Mouse (Mus musculus) spleen, adult 12 weeks (tissue): ENCODE data around the gene Myh14.
A peak's percentile ranks its signal among the peaks of the same experiment; 100 is the strongest.

ENCODE experiments used
- DNase-seq: peaks from one replicate; pipeline ENCODE4 v3.0.0; 2022; ENCODE audit warnings: low spot score

The Myh14 gene

DNA sequence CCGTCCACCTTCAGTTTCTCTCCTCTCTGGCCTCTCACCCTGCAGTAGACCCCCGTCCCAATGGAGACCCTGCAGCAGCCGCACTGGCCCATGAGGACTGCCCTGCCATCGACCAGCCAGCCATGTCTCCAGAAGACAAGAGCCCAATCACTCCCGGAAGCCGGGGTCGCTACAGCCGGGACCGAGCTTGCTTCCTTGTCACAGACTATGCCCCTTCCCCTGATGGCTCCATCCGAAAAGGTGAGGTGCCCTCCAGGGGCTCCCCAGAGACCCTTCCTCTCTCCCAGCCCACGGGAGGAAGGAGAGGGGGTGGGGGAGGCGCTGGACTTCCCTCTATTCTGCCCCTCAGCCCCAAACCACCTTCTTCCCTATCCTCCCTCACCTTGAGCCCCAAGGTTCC lies 72.3 kb downstream of the Myh14 start:
- DNase-seq, result no peak

DNA sequence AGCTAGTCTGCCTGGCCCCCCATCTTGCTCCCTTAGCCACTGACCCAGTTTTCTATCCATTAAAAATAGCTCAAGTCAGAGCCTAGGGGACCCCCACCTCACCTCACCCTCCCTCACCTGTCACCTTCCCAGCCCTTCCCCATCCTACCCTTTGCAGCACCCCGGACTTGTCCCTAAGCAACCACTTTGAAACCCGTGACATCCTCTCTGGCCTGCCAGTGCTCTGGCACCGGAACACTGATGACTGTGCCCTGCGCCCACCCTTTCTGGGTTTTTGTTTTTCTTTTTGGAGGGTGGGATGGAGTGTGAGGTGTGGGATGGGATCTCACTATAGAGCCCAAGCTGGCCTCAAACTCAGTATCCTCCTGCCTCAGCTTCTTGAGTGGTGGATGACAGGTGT lies 73.0 kb downstream of the Myh14 start:
- no peak for DNase-seq

DNA sequence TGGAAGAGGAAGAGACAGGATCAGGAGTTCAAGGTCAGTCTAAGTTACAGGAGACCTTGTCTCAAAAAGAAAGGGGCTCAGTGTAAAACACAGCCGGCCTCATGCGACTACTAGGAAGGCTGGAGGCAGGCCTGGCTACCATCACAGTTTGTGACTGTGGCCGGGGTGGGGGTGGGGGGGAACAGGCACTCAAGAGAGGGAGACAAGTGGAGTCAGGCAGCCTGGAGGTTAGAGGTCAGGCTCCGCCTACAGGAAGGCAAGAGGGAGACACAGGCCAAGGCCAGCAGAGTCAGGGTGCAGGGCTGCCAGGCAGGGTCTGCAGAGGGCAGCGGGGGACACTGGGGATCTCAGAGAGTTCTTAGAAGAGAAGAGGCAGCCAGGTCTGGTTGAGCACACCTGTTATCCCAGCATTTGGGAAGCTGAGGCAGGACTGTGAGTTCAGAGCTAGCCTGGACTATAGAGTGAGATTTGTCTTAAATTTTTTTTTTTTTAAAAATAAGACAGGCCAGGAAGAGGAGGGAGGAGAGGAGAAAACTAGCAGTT lies 73.6 kb downstream of the Myh14 start:
- no peak for DNase-seq

DNA sequence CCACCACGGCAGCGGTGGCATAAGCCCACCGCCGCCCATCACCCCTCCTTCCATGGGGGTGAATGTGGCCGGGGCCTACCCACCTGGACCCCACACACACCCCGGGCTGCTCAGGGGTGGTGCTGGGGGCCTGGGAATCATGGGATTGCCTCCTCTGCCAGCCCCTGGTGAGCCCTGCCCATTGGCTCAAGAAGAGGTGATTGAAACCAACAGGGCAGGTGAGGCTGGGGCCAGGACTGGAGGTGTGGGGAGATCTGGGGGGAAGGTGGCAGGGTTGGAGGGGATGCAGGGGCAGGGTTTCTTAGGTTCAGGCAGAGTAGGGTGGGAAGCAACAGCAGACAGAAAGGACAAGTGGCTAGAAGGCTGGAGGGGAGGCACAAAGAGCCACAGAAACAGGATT lies 74.6 kb downstream of the Myh14 start:
- DNase-seq, result no peak

DNA sequence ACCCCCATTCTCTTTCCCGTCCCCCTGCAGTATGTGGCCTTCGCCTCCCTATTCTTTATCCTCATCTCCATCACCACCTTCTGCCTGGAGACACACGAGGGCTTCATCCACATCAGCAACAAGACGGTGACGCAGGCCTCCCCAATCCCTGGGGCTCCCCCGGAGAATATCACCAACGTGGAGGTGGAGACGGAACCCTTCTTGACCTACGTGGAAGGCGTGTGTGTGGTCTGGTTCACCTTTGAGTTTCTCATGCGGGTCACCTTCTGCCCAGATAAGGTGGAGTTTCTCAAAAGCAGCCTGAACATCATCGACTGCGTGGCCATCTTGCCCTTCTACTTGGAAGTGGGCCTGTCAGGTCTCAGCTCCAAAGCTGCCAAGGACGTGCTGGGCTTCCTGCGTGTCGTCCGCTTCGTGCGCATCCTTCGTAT lies 75.5 kb downstream of the Myh14 start:
- DNase-seq, result no peak

DNA sequence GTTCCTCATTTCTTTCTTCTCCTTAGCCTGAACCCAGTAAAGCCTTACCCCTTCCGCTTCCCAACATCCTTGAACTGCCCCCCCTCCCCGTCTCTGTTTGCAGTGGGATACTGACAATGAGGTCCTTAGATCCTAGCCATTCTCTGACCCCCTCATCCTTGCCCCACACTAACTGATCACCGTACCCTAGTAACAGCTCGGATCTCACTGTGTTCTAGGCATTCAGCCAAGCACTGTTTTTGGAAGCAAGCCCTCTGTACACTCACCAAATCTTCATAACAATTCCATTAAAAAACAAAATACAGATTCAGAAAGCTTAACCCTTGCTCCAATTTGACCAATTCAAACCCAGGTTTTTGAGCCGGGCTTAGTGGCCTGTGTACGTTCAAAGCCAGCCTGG lies 76.4 kb downstream of the Myh14 start:
- no peak for DNase-seq

DNA sequence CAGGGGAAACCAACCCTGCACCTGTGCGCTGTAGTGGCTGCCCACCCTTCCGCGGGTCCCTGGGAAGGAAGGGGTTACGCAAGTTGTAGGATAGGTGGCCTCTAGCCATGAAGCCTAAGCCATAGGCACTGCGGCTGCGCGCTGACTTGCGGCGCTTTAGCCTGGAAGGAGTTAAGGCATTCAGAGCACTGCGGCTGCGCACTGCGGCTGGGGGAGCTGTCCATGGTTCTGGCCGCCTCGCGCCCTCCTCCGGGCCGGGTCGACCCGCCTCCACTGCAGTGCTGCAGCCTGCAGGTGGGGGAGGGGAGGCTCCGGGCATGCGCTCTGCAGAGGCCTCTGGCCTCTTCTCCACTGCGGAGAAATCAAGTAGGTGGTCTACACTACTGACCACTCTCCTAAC lies 76.9 kb downstream of the Myh14 start:
- DNase-seq, result peak; percentile 43

DNA sequence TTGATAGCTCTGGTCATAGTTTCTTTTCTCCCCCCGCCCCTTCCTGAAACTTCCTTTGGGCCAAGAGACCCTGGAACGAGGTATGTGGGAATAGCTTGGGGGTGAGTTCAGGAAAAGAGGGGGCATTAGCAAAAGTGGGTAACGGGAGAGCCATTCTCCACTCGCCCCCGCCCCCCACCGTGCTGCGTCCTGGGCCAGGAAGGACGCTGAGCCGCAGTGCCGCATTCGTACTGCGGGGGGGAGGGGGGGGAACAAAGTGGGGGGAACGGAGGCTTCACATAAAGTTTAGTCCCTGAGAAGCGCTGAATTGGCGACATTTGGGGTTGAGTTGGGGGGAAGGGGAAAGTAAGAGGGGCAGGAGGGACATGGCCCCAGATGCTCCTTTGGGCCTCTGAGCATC lies 77.6 kb downstream of the Myh14 start:
- DNase-seq, result no peak

DNA sequence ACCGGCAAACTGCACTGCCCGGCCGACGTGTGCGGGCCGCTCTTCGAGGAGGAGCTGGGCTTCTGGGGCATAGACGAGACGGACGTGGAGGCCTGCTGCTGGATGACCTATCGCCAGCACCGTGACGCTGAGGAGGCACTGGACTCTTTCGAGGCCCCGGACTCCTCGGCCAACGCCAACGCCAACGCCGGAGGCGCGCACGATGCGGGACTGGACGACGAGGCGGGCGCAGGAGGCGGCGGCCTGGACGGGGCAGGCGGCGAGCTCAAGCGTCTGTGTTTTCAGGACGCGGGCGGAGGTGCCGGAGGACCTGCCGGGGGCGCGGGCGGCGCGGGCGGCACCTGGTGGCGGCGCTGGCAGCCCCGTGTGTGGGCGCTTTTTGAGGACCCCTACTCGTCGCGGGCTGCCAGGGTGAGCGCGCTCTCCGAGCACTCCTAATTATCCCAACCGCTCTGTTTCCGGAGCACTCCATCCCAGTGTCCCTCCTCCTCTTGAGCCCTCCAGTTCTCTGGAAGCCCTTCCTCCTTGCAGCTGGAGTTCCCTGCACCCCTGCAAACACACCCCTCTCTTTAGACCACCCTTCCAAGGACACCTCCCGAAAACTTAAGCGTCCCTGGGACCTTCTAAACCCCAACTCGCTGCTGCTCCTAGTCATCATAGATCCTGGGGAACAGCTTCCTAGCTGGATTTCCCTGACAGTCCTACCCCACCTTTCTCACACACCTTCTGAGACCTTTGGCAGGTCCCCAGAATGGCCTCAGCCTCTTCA lies 79.1 kb downstream of the Myh14 start:
- DNase-seq, result no peak

DNA sequence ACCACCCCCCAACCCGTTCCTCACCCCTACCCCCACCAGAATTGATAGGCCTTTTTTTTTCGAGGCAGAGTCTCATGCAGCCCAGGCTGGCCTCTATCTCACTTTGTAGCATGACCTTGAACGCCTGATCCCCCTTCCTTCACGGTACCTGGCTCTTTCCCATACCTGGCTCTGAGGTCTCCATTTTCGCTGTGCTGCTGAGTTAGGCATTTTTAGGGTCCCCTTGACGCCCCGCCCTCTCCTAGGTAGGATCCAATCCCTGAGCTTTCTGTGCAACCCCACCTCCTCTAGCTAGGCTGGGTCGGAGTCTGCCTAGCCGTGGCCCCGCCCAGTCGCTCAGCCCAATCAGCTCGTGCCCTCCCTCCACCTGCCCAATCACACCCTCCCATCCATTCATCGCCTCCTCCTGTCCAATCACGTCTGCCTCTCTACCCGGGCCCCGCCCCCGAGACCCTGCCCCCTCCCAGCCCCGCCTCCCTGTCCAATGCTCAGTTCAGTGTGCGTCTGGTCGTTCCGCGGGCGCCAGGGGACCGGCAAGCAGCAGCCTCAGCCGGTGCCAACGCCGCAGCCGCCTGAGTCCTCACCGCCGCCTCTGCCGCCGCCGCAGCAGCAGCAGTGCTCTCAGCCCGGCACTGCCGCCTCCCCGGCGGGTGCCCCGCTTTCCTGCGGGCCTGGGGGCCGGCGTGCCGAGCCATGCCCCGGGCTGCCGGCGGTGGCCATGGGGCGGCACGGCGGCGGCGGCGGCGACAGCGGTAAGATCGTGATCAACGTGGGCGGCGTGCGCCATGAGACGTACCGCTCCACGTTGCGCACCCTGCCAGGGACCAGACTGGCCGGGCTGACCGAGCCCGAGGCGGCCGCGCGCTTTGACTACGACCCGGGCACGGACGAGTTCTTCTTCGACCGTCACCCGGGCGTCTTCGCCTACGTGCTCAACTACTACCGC lies 80.0 kb downstream of the Myh14 start, which contains the start of gene Kcnc3:
Gene Kcnc3 (plus strand): TSS at position 263 of the 946 bp plus-strand sequence.
- DNase-seq, result peak; percentile 67

DNA sequence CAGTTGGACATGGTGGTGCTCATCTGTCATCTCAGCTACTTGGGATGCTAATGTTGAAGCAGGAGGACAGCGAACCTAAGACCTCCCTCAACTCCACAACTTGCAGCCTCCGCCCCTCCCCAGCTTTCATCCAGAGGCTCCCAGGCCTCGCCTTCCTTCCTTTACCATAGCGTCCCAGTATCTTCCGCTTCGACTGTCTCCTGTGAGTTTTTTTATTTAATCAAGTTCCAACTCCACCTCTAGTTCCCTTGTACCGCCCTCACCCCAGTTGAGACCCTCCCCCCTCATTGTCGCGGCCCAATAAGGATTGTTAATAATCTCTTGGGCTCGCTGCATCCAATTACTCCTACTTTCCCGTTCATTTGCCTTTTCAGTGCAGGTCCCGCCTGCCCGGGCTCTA lies 80.7 kb downstream of the Myh14 start:
- no peak for DNase-seq

DNA sequence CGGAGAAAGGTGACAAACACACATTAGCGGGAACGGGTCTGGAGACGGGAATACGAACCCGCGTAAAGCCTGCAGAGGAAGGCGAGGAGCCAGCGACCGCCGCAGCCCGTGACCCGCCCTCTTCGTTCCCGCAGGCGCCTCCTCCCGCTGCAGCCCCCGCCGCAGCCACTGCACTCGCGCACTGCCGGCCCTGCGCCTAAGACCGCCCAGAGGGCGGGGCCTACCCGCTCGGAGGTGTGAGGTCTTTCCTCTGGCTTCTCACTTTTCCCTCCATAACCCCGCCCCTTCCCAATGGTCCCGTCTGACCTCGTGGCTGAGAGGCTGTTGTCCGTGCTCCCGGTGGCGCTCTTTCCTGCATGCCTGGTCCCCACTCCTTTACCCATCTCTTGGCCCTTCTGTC lies 81.5 kb downstream of the Myh14 start:
- no peak for DNase-seq

DNA sequence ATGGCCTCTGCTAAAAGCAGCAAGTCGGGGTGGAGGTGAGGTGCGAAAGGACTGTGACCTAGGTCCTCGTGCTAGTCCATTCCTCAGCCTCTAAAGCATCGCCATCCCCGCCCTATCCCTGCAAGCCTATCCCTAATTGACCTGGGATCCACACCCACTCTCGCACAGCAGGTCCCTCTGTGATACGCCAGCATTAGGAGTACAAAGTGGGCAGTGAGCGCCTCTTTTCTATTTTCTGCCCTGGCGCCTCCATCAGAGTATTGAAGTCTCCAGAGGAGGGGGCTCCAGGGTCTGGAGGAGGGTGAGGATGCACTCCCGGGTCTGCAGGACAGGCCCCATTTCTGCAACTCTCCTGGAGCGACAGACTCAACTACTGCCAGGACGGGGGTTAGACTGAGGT lies 82.3 kb downstream of the Myh14 start:
- DNase-seq, result no peak

DNA sequence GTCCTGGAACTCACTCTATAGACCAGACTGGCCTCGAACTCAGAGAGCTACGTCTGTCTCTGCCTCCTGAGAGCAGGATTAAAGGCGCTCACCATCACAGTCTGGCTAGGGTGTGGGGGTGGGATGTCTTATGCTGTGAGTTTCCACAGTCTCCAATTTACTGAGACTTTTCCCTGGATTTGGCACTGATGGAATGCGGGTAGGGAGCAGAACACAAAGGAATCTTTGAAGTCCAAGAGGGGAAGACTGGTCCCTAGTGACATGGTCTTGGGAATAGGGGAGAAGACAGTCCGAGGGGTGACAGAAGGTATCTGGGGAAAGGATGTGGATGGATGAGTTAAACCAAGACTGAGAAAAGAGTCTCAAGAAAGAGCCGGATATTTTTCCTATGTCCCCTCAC lies 83.0 kb downstream of the Myh14 start:
- DNase-seq, result no peak

DNA sequence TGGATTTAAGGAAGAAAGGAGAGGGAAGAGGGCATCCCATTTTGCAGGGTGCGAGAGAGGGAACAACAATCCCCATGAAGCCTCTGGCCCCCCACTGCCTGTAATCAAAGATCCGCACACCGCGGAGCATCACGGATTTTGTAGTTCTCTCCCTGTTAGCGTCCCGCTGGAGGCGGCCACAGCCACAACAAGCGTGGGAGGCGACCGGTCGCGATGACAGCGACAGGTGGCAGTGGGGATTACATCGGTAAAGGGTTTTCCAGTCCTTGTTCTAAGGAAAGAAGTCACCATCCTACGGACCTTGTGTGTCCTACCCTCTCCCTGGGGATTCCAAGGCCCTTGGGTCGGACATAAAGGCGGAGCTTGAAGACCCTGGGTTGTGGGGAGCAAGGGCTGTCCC lies 83.7 kb downstream of the Myh14 start:
- DNase-seq, result no peak

DNA sequence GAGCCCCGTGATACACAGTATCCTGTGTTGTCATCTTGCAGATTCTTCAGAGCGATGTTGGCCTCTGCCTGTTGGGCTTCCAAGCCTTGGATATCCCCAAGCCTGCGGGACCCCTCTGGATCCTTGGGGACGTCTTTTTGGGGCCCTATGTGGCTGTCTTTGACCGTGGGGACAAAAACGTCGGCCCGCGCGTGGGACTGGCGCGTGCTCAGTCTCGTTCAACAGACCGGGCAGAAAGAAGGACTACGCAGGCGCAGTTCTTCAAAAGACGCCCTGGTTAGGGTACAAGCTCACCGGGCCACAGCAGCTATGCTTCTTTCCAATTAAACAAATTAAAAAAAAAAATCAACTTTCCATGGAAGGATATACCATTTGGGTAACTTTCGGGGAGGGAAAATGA lies 84.1 kb downstream of the Myh14 start:
- no peak for DNase-seq

DNA sequence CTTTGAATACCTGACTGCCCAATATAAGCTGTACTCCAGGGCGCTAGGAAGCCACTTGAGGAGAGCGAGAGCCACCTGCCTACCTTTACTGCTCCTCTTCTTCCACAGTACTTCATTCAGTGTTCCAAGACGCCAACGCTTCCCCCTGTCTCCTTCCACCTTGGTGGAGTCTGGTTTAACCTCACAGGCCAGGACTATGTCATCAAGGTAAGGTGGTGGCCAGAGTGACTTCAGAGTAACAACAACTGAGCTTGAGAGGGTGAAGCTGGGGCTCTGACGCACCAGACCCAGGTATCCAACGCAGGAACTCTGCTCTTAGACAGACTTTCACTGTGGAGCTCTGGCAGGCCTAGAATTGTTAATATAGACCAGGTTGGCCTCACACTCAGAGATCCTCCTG lies 85.0 kb downstream of the Myh14 start:
- no peak for DNase-seq

DNA sequence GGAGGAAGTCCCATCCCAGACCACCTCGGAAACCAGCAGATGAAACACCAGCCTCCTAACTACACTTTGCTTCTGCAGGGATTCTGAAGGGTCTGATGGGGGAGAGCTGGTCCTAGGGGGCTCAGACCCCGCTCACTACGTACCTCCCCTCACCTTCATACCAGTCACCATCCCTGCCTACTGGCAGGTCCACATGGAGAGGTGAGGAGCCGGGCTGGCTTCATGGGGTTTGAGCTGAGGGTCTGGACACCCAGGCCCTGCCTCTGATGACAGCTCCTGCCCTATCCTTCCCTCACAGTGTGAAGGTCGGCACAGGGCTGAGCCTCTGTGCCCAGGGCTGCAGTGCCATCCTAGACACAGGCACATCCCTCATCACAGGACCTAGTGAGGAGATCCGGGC lies 85.7 kb downstream of the Myh14 start:
- DNase-seq, result no peak

DNA sequence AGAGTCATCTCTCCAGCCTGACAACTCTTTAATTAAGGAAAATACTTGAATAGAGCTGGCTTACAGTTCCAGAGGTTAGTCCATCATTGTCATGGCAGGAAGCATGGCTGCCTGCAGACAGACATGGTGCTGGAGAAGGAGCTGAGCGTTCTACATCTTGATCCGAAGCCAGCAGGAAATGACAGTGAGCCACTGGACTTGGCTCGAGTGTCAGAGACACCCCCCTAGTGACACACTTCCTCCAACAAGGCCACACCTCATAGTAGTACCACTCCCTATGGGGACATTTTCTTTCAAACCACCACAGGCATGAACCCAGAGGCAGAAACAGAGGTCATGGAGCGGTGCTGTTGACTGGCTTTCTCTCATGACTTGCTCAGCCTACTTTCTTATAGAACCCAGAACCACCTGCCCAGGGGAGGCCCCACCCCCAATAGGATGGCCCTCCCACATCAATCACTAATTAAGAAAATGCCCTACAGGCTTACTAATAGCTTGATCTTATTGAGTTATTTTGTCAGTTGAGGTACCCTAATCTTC lies 86.3 kb downstream of the Myh14 start:
- DNase-seq, result no peak

DNA sequence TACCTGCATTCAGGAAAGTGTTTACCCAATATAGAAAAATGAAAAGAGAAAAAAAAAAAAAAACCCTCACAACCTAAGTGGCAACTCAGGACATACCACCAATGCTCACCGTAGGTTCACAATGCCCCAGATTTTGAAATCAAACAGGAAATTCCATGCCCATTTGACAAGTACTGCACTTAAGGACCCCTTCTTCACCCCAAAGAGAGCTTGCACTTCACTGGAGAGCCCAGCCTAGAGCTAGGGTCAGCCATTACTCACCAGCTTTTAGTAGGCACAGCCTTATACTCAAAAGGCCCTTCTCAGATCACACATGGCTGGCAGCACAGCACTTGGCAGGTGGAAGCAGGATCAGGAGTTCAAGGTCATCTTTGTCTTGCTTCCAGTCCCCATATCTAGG lies 87.5 kb downstream of the Myh14 start:
- DNase-seq, result no peak

DNA sequence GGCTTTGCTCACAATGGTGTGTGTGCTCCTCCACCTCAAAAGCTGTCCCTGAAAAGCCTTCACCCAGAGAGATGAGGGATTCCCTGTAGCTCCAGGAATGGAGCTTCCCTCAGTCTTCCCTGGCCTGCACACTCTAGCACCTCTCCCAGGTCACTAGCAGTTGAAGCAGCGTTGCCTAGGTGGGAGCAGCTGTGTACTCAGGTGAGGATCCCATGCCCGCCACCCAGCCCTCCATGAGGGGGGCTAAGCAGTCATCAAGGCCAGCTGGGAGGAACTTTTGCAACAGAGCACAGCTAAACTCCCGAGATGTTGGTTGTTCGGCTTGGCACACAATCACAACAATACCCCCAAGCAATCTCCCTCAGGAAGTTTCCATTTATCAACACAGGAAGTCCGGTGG lies 87.9 kb downstream of the Myh14 start:
- no peak for DNase-seq

DNA sequence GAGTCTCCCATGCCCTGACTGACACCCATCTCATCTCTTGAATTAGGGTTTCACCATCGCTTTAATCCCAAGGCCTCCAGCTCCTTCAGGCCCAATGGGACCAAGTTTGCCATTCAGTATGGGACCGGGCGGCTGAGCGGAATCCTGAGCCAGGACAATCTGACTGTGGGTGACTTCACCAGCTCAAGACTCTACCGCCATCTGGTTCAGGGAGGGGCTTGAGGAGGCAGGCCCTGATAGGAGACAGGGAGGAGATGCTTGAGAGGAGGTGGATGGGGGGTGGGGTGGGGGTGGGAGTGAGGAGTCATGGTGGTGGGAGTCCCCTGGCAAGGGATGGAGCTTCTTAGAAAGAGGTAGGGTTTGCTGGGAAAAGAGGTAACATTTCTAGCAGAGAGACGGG lies 89.0 kb downstream of the Myh14 start:
- DNase-seq, result no peak
